Mouse (Mus musculus): ENCODE data around the gene Gm3033. TPM values are rescaled to one million over a fixed set of nuclear protein-coding genes. Genes with fewer than 3 reads are reported as not detected.
"Not testable (repeated sequence)": the region's sequence is repeated elsewhere in the genome, so short reads cannot be mapped to it uniquely, and the experiment has no call there.

Gm3033 gene
- 0.54 TPM in 1 of 2 replicates, not detected in the other for polyA plus RNA-seq (2016; fragmentation: Nextera tagmentation; extraction: Ambion mirVana)

DNA sequence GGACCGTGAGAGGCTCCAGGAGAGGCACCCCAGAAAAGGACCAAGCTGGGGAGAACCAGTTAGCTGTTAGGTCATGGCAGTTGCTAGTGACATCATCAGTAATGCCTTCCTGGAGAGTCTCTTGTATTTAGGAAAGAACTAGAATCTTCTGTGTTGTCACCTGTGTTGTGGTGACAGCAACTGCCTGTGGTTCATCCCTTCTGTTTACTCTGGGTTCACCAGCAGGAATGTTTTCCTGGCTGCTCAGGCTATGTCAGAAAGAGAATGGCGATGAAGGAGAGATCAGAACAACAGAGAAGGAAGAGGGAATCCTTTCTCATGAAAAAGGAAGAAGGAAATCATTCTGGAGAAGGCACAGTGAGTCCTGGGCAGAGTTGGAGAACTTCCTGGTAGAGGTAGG is at the start of gene Gm3033:
Gene Gm3033 (plus strand): TSS at position 301 of the 400 bp plus-strand sequence.
- H3K4me1 ChIP-seq; H3K9me3 ChIP-seq; H3K36me3 ChIP-seq; H3K4me3 ChIP-seq; H3K27me3 ChIP-seq (ENCODE audit: insufficient read depth, poor library complexity, severe bottlenecking); DNase-seq (ENCODE audit: low spot score); H3K27ac ChIP-seq: not testable (repeated sequence)
- WGBS, result no CpG with 5 or more reads among the region's 2 CpGs

DNA sequence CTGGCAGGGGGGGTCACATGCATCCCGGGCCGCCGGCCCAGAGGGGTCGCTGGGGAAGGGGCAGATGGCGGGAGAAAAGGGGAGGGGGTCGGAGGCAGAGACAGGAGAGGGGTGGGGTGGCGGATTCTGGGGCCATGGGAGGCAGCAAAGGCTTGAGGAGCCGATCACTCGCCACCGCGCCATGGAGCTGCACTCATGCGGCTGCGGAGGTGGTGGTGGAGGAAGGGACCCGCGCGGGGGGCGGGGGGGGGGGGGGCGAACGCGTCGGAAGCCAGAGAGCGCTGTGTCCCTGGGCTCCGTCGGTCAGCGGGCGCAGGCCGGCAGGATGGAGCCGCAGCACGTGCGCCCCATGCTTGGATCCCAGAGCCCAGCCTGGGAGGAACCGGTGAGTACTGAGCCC is 36.3 kb upstream of the Gm3033 start, which contains the start of gene Gm3002:
Gene Gm3002 (plus strand): TSS at position 301 of the 400 bp plus-strand sequence.
- no CpG with 5 or more reads among the region's 31 CpGs for WGBS

DNA sequence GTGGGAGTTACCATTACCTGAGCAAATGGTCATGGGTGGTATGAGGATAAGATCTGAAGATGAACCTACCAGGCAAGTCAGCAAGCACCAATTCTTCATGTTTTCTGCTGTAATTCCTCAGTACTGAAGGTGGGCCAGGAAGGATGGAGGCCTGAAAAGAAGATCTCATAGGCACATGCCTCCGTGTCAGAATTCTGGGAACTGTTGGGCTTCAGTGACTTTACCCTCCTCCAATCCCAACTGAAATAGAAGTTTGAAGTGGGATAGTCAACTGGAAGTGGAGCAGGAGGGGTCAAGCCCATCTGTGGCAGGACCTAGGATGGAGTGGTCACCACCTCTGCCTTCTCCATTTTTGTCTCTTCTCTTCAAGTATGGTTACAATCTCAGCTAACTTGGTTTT is 37.8 kb downstream of the Gm3033 start, which contains the start of gene Gm2916:
Gene Gm2916 (plus strand): TSS at position 301 of the 400 bp plus-strand sequence.
- not testable (repeated sequence) for H3K9me3 ChIP-seq; H3K27ac ChIP-seq; H3K4me3 ChIP-seq; H3K27me3 ChIP-seq (ENCODE audit: insufficient read depth, poor library complexity, severe bottlenecking); DNase-seq (ENCODE audit: low spot score); H3K4me1 ChIP-seq; H3K36me3 ChIP-seq
- WGBS, result no CpG with 5 or more reads among the region's 1 CpGs

More for the DNA sequence above, 36.3 kb upstream of the Gm3033 start, which contains the start of gene Gm3002:
- H3K27me3 ChIP-seq (ENCODE audit: insufficient read depth, poor library complexity, severe bottlenecking); H3K27ac ChIP-seq; H3K9me3 ChIP-seq; DNase-seq (ENCODE audit: low spot score); H3K36me3 ChIP-seq; H3K4me1 ChIP-seq; H3K4me3 ChIP-seq: not testable (repeated sequence)

Other genes with a start within 250 kb of the Gm3033 start
- not detected in 2 replicates for gene Gm3012, start 211.7 kb upstream of the Gm3033 start, polyA plus RNA-seq (2016; fragmentation: Nextera tagmentation; extraction: Ambion mirVana)
- gene Gm3020, start 194.2 kb upstream of the Gm3033 start, polyA plus RNA-seq (2016; fragmentation: Nextera tagmentation; extraction: Ambion mirVana), result 5.0 and 6.3 TPM in 2 replicates
- gene Gm3043, start 157.5 kb upstream of the Gm3033 start, polyA plus RNA-seq (2016; fragmentation: Nextera tagmentation; extraction: Ambion mirVana), result not detected in 2 replicates
- 2.0 and 3.4 TPM in 2 replicates for gene Gm3002, start 36.2 kb upstream of the Gm3033 start, polyA plus RNA-seq (2016; fragmentation: Nextera tagmentation; extraction: Ambion mirVana)
- 0.68 and 1.2 TPM in 2 replicates for gene Gm2916, start 37.9 kb downstream of the Gm3033 start, polyA plus RNA-seq (2016; fragmentation: Nextera tagmentation; extraction: Ambion mirVana)
- 0.31 TPM in 1 of 2 replicates, not detected in the other for gene Gm3029, start 85.5 kb downstream of the Gm3033 start, polyA plus RNA-seq (2016; fragmentation: Nextera tagmentation; extraction: Ambion mirVana)
- gene Gm3095, start 117.3 kb downstream of the Gm3033 start, polyA plus RNA-seq (2016; fragmentation: Nextera tagmentation; extraction: Ambion mirVana), result 0.51 and 0.99 TPM in 2 replicates
- not detected in 2 replicates for gene Gm3099, start 152.1 kb downstream of the Gm3033 start, polyA plus RNA-seq (2016; fragmentation: Nextera tagmentation; extraction: Ambion mirVana)
- 1.0 and 1.1 TPM in 2 replicates for gene Gm5796, start 177.7 kb downstream of the Gm3033 start, polyA plus RNA-seq (2016; fragmentation: Nextera tagmentation; extraction: Ambion mirVana)
- gene Gm3115, start 237.9 kb downstream of the Gm3033 start, polyA plus RNA-seq (2016; fragmentation: Nextera tagmentation; extraction: Ambion mirVana), result not detected in 2 replicates

Measured in heart, embryonic 10.5 days (tissue).